Mouse (Mus musculus) myocyte (in vitro differentiated cells): ENCODE data around the gene Hmgcl.

ENCODE experiments used
- CEBPB ChIP-seq: IDR thresholded peaks from 2 replicates; pipeline ENCODE4 v1.6.1; 2011; ENCODE audit warnings: mild to moderate bottlenecking, moderate library complexity; ENCODE audit not compliant: poor library complexity, insufficient read depth, severe bottlenecking
- MAX ChIP-seq: IDR thresholded peaks from one replicate; pipeline ENCODE4 v1.6.1; 2011; ENCODE audit warnings: low read depth, mild to moderate bottlenecking, control low read depth
- POLR2A ChIP-seq: IDR thresholded peaks from one replicate; pipeline ENCODE4 v1.6.1; 2011; ENCODE audit warnings: low read depth, mild to moderate bottlenecking, control low read depth, moderate library complexity; ENCODE audit not compliant: insufficient read length
- SRF ChIP-seq: IDR thresholded peaks from one replicate; pipeline ENCODE4 v1.6.1; 2011; ENCODE audit warnings: low read depth; ENCODE audit not compliant: control insufficient read depth, insufficient read length
- TCF3 ChIP-seq: IDR thresholded peaks from one replicate; pipeline ENCODE4 v1.6.1; 2011; ENCODE audit warnings: low read depth, control low read depth; ENCODE audit not compliant: insufficient read length

DNA sequence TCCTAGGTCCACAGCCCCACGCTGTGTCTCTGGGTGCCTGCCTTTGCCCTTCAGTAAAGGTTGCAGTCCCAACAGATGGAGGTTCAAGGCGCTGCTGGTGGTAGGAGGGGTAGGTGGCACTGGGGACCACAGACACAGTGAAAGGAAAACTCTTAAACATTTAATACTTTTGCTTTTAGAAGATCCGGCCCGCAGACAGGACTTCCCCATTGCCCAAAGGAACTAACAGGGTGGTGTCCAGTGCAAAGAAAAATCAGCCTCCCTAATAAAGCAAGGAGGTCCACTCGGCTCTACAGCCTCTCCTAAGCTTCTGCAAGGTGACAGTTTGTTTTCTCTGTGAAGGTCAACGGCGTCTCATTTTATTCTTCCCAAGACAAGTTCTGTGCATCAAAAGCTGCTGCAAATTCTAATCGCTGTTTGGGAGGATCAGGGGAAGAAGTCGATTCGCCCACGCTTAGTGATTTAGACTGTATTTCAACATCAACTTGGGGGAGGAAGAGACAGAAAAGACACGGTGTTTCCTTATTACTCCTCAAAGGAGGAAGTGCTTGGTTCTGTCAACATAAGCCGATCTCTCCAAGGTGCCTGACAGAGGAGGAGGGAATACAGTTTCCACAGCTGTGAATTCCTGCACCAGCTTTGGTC lies 27.5 kb upstream of the Hmgcl start:
- TF ChIP-seq TCF3 (no peak), POLR2A (no peak), MAX (no peak), SRF (no peak), CEBPB (no peak)
